Mouse (Mus musculus) liver, adult 2 months (tissue): Measurements from ENCODE around the gene Tlcd2. TPM values are rescaled to one million over a fixed set of nuclear protein-coding genes. Genes with fewer than 3 reads are reported as not detected.

Experiments used
- DNase-seq: peaks from one replicate; pipeline ENCODE4 v3.0.0-alpha.2; 2011; ENCODE audit warnings: low read depth, low spot score; ENCODE audit errors: extremely low read depth
- H3K27ac ChIP-seq: fragments of 200-500 bp; replicated peaks from 2 replicates; pipeline ENCODE4 v1.5.1; 2012; ENCODE audit warnings: low read depth, mild to moderate bottlenecking, control low read depth, inconsistent platforms, low read length; ENCODE audit not compliant: insufficient read depth
- H3K27me3 ChIP-seq: fragments of 200-500 bp; 2 replicates; pipeline ENCODE4 v1.6.1; 2012; ENCODE audit warnings: mild to moderate bottlenecking, moderate library complexity, low read length, inconsistent platforms; ENCODE audit not compliant: control insufficient read depth, insufficient read depth
- H3K36me3 ChIP-seq: fragments of 200-500 bp; 2 replicates; pipeline ENCODE4 v1.6.1; 2012; ENCODE audit warnings: low read length, inconsistent platforms; ENCODE audit not compliant: control insufficient read depth, insufficient read depth
- H3K4me1 ChIP-seq: fragments of 200-500 bp; 2 replicates; pipeline ENCODE4 v1.6.1; 2011; ENCODE audit warnings: low read length; ENCODE audit not compliant: control insufficient read depth, insufficient read depth
- H3K4me3 ChIP-seq: fragments of 200-500 bp; 2 replicates; pipeline ENCODE4 v1.5.1; 2011; ENCODE audit warnings: low read depth, mild to moderate bottlenecking, control low read depth, low read length, moderate library complexity; ENCODE audit not compliant: insufficient read depth
- H3K79me2 ChIP-seq: fragments of 200-500 bp; 2 replicates; pipeline ENCODE4 v1.6.1; 2012; ENCODE audit warnings: inconsistent platforms, mild to moderate bottlenecking, low read length, moderate library complexity; ENCODE audit not compliant: control insufficient read depth, insufficient read depth
- H3K9ac ChIP-seq: fragments of 200-500 bp; 2 replicates; pipeline ENCODE4 v1.6.1; 2012; ENCODE audit warnings: low read depth, mild to moderate bottlenecking, control low read depth, inconsistent platforms, low read length
- CTCF ChIP-seq: fragments of 200-500 bp; IDR thresholded peaks from 2 replicates; pipeline ENCODE4 v1.5.1; 2011; ENCODE audit warnings: low read depth, low read length, control low read depth
- POLR2A ChIP-seq: fragments of 200-500 bp; IDR thresholded peaks from 2 replicates; pipeline ENCODE4 v1.6.1; 2011; ENCODE audit warnings: low read length, control low read depth; ENCODE audit not compliant: insufficient read depth; ENCODE audit errors: extremely low read depth
- WGBS: fragments of 180-500 bp; shearing (Covaris S2); methylation state at CpG from one replicate; pipeline ENCODE4 v1.1.7; 2018; 5-methylcytosine and 5-hydroxymethylcytosine counted together
- polyA plus RNA-seq: library from polyadenylated mRNA; depleted of rRNA; stranded (reverse); fragments of >200 nt; gene quantifications from 2 replicates; pipeline ENCODE4 v1.2.3, GENCODE M21; 2012
- total RNA-seq: library from RNA; depleted of rRNA; stranded (reverse); fragments of >200 nt; gene quantifications from 2 replicates; pipeline ENCODE4 v1.2.3, GENCODE M21; 2014

Tlcd2 gene
- total and polyA plus RNA-seq, 2 experiments, result 237 to 238 TPM

- Histone ChIP-seq H3K4me3 (peak within 1 kb of the TSS; percentile 79), H3K27ac (peak within 1 kb of the TSS; percentile 95), H3K79me2 (peaks cover 3% of the 10 kb centered on the region; the same call in 1 of the 2 replicates), H3K4me1 (peaks cover 13% of the 10 kb centered on the region), H3K27me3 (no peaks in the 10 kb centered on the region), H3K9ac (peak within 1 kb of the TSS; percentile 93), H3K36me3 (peaks cover 33% of the 10 kb centered on the region)
- DNase-seq, result peak; percentile 100
- WGBS, result 1% methylated on average over 43 of the region's 43 CpGs
- no peak for TF ChIP-seq CTCF
- TF ChIP-seq POLR2A, result 0 out of 2 replicates have a peak, but pooled peaks have one; percentile 44
These were observed 48.5 kb downstream of the Tlcd2 start, which contains the start of gene Rilp for GRCm38 (mm10) chr11:75509741-75510626. Rilp (plus strand) TSS chr11:75510094.

- peaks cover 7% of the 10 kb centered on the region; the same call in 1 of the 2 replicates for H3K79me2 ChIP-seq
- peak overlapping the region; percentile 95 for H3K27ac ChIP-seq
- peaks cover 30% of the 10 kb centered on the region for H3K36me3 ChIP-seq
- WGBS, result under 1% methylated on average over 24 of the region's 24 CpGs
- peak overlapping the region; percentile 79 for H3K4me3 ChIP-seq
- peak overlapping the region; percentile 93 for H3K9ac ChIP-seq
- peak; percentile 93 for DNase-seq
- no peaks in the 10 kb centered on the region for H3K27me3 ChIP-seq
- peaks cover 13% of the 10 kb centered on the region for H3K4me1 ChIP-seq
- TF ChIP-seq POLR2A, result peak; percentile 98
- TF ChIP-seq CTCF, result peak; percentile 93
These were observed 49.1 kb downstream of the Tlcd2 start for GRCm38 (mm10) chr11:75510627-75510993.

GRCm38 (mm10) chr11:75511213-75511612 is 49.7 kb downstream of the Tlcd2 start:
- 31% methylated on average over 6 of the region's 6 CpGs for WGBS
- Histone ChIP-seq H3K9ac (0 out of 2 replicates have a peak overlapping the region, but pooled peaks have one; percentile 1), H3K4me3 (no peak overlapping the region), H3K36me3 (peaks cover 27% of the 10 kb centered on the region), H3K27me3 (no peaks in the 10 kb centered on the region), H3K79me2 (peaks cover 7% of the 10 kb centered on the region; the same call in 1 of the 2 replicates), H3K27ac (peak overlapping the region; percentile 46), H3K4me1 (peaks cover 13% of the 10 kb centered on the region)
- peak; percentile 73 for DNase-seq
- no peak for TF ChIP-seq CTCF
- no peak for TF ChIP-seq POLR2A

GRCm38 (mm10) chr11:75512301-75513018 is 50.9 kb downstream of the Tlcd2 start:
- Histone ChIP-seq H3K36me3 (peaks cover 30% of the 10 kb centered on the region), H3K27ac (peak overlapping the region; percentile 13; the same call in 1 of the 2 replicates), H3K9ac (no peak overlapping the region), H3K27me3 (no peaks in the 10 kb centered on the region), H3K4me3 (no peak overlapping the region), H3K4me1 (peaks cover 13% of the 10 kb centered on the region), H3K79me2 (peaks cover 7% of the 10 kb centered on the region; the same call in 1 of the 2 replicates)
- TF ChIP-seq POLR2A, result no peak
- no peak for TF ChIP-seq CTCF
- WGBS, result 84% methylated on average over 9 of the region's 9 CpGs
- DNase-seq, result no peak

GRCm38 (mm10) chr11:75513336-75513735 is 51.8 kb downstream of the Tlcd2 start, which contains the start of gene Scarf1:
Scarf1 (plus strand) TSS chr11:75513540.
- H3K27me3 ChIP-seq, result no peaks in the 10 kb centered on the region
- H3K27ac ChIP-seq, result peak within 1 kb of the TSS; percentile 27
- peaks cover 7% of the 10 kb centered on the region; the same call in 1 of the 2 replicates for H3K79me2 ChIP-seq
- TF ChIP-seq CTCF (no peak), POLR2A (no peak)
- peak within 1 kb of the TSS; percentile 46 for H3K9ac ChIP-seq
- H3K36me3 ChIP-seq, result peaks cover 29% of the 10 kb centered on the region
- WGBS, result 81% methylated on average over 8 of the region's 8 CpGs
- peak within 1 kb of the TSS; percentile 50 for H3K4me3 ChIP-seq
- H3K4me1 ChIP-seq, result peaks cover 13% of the 10 kb centered on the region
- no peak for DNase-seq
